Mouse (Mus musculus) retina, embryonic 14.5 days (tissue): ENCODE measurements around the gene Gm10306.

Source experiments
- DNase-seq: peaks from one replicate; pipeline ENCODE4 v3.0.0-alpha.2; 2015; ENCODE audit warnings: low spot score

The Gm10306 gene

DNA sequence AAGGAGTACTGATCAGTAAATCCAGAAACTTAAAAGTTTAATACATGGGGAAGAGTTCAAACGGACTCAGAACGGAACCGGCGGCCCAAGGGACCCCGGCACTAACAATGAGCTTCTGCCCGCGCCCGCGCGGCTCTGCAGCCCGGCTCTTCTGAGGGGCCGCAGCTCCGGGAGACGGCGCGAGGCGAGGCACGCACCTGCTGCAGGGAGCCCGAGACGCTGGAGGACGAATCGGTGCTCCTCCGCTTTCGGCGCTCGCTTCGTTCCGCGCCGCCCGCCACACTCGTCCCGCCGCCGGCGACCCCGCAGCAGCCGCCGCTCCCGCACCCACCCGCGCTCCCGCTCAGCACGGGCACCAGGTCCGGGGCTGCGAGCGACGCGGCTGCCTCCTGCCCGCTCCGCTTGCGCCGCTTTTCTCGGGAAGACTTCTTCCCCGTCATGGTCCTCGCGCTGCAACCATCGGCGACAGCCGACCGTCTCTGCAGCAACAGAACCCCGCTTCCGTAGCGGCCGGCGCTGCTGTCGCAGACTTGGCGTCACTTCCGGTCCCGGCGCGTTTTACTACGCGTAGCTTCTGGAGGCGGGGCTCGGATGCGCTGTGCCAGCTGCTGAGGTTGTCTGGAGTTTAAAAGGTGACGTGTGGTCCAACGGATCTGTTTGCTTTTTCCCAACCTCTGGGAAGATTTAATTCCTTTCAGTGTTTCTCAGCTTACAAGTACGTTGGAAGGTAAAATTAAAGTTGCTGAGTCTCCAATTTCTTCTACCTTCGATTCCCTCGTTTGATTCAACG, at the start of gene Gm10306, which contains the start of gene Caap1:
TSS of gene Gm10306 (plus strand) at position 282 of the 790 bp plus-strand sequence.
TSS of gene Caap1 (minus strand) at position 532 of the 790 bp plus-strand sequence.
- peak; percentile 97 for DNase-seq

GRCm38 (mm10) chr4:94515366-94515765, 41.0 kb upstream of the Gm10306 start:
- DNase-seq, result no peak

GRCm38 (mm10) chr4:94517631-94518030, 38.7 kb upstream of the Gm10306 start:
- peak; percentile 80 for DNase-seq

DNA sequence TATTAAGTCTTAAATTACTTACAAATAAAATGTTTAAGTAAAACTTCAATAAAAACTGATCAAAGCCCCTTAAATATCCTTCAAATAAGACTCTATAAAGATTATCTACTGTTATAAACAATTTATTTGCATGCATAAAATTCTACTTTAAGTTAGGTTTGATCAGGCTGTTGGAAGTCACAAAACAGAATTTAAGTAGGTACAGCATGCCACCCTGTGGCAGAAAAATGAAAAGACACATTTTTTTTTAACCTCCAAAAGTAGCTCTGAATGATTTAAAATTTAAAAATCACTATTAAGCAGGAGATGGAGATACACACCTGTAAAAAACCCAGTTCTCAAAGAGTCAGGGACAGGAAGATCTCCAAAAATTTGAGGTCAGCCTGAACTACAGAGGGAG, 33.0 kb upstream of the Gm10306 start:
- peak; percentile 53 for DNase-seq

- no peak for DNase-seq
Measured at GRCm38 (mm10) chr4:94529448-94529847, 26.9 kb upstream of the Gm10306 start.

DNA sequence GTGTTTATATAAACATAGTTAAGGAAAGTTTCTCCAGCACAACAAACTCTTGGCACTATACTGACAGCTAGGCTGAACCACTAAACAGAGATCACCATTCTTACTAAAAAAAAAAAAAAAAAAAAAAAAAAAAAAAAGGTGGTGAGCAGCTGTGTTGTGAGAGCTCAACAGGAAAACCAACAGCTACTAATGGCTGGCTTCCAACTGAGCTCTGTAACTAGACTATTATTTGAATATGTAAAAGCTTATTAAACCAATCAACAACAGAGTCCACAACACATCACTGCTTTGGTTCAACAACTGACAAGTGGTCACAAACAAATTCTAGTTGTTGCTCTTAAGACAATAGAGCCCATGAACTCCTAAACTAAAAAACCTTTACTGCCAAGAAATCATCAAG, 23.1 kb upstream of the Gm10306 start:
- DNase-seq, result no peak

DNA sequence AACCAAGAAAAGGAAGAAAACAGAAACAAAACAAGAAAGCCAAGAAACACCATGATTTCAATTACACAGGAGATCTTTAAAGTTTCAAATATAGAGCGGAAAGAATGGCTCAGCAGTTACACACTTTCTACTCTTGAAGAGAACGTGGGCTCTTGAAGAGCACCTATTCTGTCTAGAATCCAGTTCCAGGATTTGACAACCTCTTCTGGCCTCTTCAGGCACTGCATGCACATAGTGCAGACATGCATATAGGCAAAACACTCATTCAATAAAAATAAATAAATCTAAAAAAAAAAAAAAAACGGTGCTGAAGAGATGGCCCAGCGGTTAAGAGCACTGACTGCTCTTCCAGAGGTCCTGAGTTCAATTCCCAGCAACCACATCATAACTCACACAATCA, 13.3 kb upstream of the Gm10306 start:
- DNase-seq, result peak; percentile 14

- DNase-seq, result no peak
Measured at GRCm38 (mm10) chr4:94544321-94544720, 12.0 kb upstream of the Gm10306 start.

DNA sequence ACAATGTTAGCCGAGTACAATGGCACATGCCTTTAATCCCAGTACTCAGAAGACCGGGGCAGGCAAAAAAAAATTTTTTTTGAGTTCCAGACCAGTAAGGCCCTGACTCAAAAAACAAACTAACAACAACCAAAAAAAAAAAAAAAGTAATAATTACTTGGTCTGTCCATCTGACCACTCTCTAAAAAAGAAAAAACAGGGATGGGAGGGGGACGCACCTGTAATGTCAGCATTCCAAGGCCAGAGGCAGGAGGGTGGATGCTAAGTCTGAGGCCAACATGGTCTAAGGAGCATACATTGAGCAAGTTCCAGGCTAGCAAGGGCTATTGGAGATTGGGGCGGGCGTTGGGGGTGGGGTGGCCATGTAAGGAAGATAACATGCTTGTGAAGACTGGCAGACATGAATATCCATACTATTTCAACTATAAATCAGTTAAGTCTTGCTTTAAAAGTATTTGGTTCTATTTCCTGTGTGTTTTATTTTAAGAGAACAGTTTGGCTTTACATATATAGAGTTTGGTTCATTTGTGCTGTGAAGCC, 1.3 kb upstream of the Gm10306 start:
- DNase-seq, result no peak

GRCm38 (mm10) chr4:94557145-94557544, 799 bp downstream of the Gm10306 start:
- DNase-seq, result no peak

DNA sequence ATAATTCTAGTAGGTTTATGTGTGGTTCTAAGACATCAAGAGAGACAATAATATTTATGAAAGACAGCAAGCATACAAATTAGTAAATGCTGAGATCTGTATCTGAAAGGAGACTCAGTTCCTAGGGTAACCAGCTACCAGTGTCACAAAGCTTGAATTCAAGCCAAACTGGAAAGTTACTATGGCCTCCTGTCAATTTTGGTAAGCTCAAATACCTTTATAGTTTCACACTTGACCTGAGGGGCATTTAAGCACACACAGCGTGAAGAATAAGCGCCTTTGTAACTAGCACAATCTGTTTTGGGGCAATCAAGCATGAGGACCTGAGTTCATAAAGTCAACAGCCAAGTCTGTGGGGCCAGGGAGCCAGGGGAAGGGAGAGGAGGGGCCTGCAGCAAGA, 2.9 kb downstream of the Gm10306 start:
- DNase-seq, result peak; percentile 35

- no peak for DNase-seq
Measured at GRCm38 (mm10) chr4:94560316-94560715, 4.0 kb downstream of the Gm10306 start.

DNA sequence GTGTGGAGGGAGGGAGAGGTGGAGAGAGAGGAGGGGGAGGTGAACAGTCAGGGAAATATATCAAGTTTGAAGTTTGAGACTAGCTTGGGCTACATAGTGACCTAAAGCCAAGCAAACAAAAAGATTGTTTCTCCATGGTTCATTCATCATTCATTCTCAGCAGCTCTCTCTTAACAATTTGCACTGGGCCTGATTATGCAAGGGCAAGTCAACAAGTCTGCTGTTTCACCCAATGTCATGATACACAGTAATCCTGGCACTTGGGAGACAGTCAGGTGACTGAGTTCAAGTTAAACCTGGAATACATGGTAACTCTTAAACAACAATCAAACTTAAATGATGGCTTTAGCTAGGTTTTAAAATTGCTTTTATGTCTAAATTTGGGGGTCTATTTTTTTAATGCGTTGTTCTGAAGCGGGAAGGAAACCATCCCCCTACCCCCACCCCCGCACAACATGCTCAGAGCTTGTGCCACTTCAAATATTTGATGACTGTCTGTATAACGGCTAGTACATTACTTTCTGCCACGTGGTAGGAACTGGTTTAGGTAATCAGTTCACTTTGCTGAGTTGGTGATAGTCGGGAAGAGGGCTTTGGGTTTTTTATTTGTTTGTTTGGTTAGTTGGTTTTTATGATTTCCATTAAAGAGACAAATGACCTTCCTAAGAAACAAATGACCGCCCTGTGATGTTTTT, 5.8 kb downstream of the Gm10306 start:
- DNase-seq, result no peak

- no peak for DNase-seq
Measured at GRCm38 (mm10) chr4:94564297-94564696, 8.0 kb downstream of the Gm10306 start.

GRCm38 (mm10) chr4:94572677-94573076, 16.3 kb downstream of the Gm10306 start:
- DNase-seq, result no peak

DNA sequence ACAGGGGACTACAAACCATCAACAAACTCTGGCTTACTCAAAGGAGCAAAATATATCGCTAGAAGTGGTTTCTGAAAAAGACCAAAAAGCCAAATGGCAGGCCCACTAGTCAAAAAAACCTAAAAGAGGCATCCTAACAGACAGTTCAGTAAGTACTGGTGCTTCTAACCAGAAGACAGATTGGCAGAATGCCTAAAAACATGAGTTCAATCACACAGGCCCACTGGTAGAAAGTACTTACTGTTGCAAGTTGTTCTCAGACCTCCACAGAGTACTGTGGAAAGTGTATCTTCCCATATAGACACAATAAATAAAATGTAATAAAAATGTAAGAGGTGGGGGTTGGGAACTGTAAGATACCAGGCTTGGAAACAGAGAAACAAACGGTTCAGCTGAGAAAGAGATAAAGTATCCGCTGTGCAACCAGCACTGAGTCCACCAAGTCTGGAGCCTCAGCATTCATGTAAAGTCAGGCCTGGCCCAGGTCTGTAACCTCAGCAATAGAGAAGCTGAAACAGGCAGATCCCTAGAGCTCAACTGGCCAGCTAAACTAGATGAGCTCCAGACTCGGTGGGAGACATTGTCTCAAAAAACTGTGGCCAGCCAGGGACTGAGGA, 35.5 kb downstream of the Gm10306 start:
- no peak for DNase-seq

DNA sequence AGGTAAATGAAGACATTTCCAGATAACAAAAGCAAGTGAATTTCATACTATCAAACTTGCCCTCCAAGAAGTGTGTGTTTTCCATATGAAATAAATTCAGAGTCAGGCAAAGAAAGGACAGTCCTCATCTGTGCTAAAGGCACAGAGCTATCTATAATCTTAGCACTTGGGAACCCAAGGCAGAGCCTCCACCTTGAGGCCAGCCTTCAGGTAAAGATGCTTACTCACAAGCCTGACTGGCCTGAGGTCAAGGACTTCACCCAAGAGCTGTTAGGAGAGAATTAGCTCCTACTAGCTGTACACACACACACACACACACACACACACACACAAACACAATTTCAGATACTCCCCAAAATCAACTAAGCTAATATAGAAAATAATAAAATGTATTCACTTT, 36.4 kb downstream of the Gm10306 start:
- no peak for DNase-seq

DNA sequence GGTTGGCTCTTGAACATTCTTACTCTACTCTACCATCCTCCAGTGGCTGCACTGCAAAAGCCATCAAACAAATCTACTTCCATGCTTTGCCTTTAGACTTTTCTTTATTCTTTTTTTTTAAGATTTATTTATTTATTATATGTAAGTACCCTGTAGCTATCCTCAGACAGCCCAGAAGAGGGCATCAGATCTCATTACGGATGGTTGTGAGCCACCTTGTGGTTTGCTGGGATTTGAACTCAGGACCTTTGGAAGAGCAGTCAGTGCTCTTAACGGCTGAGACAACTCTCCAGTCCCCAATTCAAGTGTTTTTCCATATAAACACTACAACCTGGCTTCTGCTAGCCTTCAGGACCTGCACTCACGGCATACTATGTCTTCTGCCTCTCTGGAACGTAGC, 45.0 kb downstream of the Gm10306 start:
- DNase-seq, result no peak

GRCm38 (mm10) chr4:94602496-94603030, 46.2 kb downstream of the Gm10306 start:
- DNase-seq, result no peak

DNA sequence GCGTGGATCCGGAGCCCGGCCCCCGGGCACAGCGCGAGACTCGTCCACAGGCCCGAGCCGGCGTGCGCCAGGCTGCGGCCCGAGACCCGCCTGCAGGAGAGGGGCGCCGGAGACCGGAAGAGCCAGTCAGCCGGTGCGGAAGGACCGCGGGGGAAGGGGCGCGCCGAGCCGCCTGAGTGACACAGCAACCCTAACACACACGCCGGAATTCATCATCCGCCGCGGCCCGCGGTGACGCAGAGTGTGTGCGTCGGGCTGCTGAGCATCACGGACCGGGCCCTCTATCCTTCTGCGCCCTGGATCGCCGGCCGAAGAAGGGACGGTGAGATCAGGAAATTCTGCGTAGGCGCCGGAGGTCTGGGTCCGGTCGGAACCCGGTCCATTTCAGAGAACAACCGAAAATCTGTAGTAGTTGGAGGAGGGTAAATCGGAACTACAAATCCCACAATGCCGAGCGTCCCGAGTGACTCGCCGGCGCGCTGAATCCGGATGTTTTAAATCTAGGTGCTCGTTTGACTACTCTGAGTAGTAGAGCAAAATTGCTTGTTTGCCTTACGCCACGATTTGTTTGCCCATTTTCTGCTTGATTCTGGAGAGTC, 46.8 kb downstream of the Gm10306 start, which contains the start of gene Plaa:
TSS of gene Plaa (minus strand) at position 214 of the 599 bp plus-strand sequence.
- DNase-seq, result peak; percentile 95

- DNase-seq, result no peak
Measured at GRCm38 (mm10) chr4:94604452-94605019, 48.2 kb downstream of the Gm10306 start.
